Mouse (Mus musculus) thymus, postnatal 0 days (tissue): ENCODE data around the gene AU040320. TPM values are rescaled to one million over a fixed set of nuclear protein-coding genes. Genes with fewer than 3 reads are reported as not detected.

Experiments used
- DNase-seq: peaks from one replicate; pipeline ENCODE4 v3.0.0-alpha.2; 2015; ENCODE audit warnings: low spot score
- polyA plus RNA-seq: library from polyadenylated mRNA; unstranded; fragments of >200 nt; fragmentation: Nextera tagmentation; extraction: Ambion mirVana; gene quantifications from 2 replicates; pipeline ENCODE4 v1.2.1, GENCODE M21; 2015

Gene AU040320
- polyA plus RNA-seq, 1 experiment from 2014 or later = 15.4 TPM

DNA sequence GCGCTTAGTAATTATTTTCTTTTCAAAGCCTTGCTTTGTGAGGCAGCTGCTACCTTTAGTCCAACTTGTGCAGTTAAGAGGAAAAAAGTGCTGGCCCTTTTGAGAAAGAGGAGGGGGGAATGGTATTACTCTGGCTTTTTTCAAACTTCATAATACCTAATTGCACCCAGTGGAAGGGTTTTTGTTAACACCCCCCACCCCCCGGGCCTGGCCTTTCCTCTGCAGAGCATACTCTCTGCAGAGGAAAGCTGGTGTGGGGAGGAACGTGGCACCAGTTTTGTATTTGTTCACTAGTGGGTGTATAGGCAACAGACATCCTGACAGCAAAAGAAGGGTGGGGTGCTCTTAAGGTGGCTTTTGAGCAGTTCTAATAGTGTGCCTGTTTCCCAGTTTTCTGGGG is 28.5 kb downstream of the AU040320 start:
- DNase-seq = no peak

DNA sequence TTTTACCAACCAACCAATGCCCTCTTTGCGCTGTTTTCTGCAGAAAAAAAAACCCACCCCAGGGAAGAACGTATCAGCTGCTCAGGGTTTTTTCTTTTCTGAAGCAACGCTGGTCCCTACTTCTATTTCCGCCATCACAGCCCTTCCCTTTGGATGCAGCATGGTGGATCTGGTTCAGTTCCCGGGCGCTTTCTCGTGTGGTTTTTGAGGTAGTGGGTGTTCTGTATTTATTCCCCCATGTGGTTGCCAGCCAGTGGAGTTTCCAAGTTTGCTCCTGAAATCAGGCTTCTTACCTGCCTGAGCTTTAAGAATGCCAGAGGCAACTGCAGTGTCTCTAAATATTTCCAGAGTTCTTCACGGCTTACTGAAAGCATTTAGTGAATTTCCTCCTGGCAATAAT is 29.2 kb downstream of the AU040320 start:
- no peak for DNase-seq

DNA sequence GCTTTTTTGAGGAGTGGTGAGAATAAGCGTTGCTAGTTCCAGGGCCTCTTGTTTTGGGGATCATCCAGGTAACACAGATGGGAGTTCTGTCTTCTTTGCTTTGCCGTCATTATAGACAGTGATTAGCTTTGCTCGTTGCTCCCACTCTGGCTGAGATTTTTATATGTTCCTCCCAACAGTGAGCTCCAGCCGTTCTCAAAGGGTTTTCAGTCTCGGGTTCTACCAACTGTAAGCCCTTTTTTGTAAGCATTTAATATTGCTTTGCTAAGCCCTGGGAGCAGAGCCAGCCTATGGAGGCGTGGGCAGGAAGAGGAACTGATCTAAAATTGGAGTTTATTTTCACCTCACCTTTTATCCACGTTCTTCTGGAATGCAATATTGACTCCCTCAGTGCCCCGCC is 29.7 kb downstream of the AU040320 start:
- DNase-seq = no peak

DNA sequence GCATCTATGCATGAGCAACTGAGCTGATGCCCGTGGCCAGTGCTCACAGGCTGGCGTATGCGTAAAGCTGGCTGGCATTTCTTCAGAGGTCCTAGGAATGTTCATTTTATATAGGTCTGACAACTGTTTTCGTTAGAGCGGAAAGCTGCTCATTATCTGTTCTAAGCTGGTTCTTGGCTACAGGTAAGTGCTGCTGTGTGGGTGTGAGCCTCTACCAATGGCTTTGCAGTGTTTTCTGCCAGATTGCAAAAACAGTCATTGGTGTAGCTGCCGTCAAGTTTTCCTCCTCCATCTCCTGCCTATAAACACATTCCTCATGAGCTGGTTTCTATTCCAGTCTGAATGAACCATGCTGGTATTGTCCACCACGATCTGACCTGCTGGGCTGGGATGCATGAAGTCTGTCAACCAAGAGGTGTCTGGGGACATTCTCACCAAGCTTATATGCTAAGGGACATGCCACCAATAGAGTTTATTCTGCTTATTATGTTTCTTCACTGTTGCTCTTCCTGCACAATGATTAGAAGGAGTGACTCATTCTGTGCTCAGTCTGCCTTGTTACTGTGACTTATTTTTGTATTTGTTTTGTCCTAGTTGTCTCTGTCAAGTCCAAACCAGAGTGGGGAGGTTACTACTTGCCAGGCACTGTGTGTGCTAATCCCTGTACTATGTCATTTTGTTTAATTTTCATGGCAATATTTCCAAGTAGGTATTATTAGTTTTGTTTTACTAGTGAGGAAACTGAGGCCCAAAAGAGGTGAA is 39.2 kb downstream of the AU040320 start:
- DNase-seq = no peak

DNA sequence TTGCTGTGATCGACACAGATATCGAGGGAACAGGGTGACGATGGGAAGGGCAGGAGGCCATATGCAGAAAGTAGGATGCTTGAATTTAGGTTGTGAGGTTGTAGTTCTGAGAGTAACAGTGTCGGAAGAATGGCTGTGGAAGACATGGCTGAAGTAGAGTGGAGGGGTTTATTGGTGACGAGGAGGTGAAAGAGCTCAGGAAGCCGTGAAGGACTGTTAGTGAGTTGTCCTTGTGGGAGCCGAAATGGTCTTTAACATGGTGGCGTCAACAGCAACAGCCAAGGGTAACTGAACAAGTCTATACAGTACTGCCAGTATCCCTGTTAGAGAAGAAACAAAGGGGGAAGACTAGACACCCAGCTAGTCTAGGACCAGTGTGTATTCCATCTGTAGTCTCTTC is 48.8 kb downstream of the AU040320 start:
- no peak for DNase-seq

DNA sequence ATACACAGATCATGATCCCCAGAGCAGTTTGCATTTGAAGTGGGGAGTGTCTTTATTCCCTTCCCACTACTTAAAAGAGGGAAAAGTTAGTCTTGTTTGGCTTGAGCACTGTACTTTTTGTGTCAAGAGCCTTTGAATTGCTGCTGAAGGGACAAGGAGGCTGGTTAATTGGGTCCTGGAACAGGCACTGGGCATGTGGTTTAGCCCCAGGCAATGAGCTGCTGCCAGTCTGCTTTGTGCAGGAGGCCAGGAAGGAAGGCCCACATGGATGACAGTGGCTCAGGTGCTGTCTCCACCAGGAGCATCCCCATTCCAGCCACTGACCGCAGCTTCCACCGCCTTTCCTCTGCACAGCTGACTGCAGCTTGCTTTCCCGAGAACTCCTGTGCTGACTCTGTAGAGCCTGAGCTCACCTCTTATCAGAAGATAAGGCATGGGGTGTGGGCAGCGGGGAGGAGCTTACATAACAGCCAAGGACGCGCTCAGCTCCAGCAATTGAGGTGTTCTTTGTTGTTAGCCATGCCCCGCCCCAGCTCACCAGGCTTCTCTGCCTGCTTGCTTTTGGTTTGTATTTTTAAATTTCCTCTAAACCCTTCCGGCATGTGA is 50.0 kb downstream of the AU040320 start:
- DNase-seq = no peak

DNA sequence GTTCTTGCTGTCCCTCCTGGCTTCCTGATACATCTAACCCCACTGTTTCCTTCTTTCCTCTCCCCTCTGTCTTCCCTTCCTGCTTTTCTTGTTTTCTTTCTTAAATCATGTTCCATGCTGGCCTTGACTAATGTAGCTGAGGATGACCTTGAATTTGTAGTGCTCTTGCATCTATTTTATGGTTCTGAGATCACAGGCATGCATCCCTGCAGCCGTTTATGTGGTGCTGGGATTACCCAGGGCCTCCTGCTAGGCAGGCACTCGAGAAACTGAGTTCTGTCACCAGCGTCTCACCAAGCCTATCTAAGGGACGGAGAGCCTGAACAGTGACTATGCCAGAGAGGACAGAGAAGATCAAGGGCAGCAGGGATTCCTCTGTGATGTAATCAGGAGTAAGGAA is 52.4 kb downstream of the AU040320 start:
- DNase-seq = no peak

DNA sequence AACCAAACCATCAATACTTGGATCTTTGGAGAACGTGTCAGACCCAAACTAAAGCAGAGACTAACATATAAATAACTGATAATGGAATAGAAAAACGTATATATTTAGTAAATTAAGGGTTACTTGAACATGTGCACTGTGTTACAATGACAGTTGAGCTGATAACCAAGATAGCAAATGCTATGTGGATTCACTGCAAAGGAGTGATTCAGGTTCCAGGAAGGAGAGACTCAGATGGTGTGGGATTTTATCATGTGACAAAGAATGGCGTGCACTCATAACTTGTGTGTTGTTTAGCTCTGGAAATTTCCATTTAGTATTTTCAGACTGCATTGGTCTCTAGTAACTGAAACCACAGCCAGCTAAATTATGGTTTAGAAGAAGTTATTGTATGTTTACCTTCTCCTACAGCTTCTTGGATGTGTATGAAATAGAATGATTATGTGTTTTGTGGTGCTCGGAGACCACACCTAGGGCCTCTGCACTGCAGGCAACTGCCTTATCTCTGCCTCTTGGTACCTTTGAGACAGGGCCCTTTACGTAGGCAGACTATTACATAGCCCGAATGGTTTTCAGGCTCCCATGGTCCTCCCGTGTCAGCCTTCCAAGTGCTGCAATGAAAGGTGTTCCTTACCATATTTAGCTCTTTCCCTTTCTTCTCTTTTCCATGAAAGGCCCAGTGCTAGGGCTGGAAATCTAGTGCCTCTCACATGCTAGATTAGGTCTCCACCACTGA is 53.5 kb downstream of the AU040320 start:
- no peak for DNase-seq

DNA sequence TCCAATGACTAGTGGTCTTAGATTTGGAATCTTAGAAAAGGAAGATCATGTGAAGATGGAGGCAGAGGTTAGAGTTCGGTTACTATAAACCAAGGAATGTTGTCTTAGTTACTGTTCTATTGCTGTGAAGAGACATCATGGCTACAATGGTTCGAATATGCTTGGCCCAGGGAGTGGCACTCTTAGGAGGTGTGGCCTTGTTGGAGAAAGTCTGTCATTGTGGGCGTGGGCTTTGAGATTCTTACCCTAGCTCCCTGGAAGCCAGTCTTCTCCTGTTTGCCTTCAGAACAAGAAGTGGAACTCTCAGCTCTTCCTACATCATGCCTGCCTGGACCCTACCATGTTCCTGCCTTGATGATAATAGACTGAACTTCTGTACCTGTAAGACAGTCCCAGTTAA is 57.2 kb downstream of the AU040320 start:
- DNase-seq = no peak

DNA sequence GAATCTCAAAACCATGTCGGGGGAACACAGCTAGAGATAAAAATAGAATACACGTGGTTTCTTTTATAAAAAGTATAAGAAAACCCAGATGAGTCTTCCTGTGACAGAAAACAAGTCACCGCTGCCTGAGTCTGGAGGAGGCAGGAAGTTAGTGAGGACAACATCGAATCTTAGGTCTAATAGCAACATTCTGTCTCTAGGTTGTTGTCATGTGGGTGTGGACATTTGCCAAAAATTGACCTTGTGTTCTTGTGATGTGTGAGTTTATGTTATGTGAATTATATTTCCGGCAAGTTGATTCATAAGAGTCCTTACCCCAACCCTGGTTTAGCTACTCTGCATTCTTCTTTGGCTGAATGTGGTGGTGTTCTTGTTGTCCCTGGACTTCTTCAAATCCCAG is 59.9 kb downstream of the AU040320 start:
- DNase-seq = peak; percentile 26

DNA sequence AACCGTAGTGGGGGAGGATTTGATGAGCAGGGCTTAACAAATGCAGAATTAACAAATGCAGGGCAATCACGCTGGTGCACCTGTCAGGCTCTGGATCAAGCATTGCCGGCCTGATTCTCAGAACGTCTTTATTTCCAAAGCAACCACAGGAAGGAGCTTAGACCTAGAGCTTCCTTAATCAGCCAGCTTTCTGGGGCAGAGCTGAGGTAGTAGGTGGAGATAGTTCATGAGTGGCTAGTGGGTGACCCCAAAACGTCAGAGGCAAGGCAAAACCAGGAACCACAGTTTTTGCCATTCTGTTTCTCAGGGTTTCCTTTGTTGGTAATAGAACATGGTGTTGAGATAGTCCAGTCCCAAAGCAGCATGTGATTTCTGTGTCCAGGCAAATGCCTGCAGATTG is 61.5 kb downstream of the AU040320 start:
- DNase-seq = peak; percentile 16

DNA sequence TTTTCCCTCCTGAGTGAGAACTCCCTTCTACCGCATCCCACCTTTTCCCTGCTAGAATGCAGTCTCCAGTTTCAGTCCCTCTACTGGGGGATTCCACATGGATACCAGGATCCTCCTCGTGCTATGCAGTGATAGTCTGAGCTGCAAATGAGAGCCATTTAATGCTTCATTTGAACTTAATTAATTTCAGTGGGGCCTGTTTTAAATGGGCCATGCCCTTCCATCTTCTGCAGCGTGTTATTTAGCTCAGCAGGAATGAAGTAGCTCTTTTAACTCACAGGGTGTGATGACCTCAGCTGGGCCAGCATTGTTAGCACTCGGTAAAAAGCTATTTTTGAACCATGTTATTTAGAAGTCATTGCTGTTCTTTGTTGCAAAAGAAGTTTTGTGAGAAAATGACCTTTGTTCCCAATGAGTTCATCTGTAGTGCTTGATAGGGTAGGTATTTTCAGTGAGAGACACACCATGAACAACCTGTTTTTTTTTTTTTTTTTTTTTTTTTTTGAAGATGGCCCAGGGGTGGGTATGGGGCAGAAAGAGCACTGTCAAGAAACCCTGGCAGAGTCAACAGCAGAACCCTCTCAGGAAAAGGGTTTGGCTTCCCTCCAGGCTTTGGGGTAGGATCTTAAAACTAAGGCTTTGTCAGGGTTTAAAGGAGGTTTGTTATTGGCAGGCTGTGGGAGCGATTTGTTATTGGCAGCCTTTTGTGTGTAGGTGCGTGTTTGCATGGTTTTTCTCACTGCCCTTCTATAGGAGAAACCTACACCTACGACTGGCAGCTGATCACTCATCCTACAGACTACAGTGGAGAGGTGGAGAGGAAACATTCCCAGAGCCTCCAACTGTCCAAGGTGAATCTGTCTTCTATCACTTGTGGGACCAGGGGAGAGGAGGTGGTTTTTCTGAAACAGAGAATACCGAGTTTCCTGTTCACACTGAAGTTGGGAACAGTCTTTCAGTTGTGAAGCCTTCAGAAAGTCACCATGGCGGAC is 69.8 kb downstream of the AU040320 start:
- DNase-seq = no peak

DNA sequence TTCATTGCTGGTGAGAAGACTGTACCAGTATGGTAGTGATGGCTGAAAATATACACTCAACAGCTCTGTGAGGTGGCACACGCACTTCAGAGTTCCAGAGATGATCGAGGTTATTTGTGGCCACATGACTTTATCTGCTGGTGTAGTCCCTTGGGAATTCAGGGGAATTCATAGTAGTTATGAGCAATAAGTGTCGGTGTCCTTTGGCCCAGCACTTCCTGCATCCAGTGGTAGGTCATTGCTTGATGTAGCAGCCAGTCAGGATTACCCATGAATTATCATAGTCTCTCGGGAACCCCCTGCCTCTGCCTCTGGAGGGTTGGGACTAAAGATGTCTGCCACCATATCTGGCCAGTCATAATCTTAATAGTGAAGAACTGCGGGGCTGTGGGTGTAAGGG is 70.6 kb downstream of the AU040320 start:
- no peak for DNase-seq

DNA sequence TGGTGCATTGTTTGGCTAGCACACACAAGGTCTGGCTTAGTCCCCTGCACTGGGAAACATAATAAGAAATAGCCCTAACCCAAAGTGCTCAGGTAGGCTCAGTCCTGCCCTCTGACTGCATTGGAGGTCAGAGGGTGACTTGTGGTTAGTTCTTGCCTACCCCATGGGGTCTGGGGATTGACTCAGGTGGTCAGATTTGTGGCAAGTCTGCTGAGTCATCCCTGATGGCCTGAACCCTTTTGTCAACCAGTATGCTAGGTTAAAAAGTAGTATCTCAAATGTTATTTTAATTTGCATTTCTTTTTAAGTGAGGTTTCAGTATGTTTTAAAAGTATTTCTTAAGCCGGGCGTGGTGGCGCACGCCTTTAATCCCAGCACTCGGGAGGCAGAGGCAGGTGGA is 77.8 kb downstream of the AU040320 start:
- DNase-seq = no peak

DNA sequence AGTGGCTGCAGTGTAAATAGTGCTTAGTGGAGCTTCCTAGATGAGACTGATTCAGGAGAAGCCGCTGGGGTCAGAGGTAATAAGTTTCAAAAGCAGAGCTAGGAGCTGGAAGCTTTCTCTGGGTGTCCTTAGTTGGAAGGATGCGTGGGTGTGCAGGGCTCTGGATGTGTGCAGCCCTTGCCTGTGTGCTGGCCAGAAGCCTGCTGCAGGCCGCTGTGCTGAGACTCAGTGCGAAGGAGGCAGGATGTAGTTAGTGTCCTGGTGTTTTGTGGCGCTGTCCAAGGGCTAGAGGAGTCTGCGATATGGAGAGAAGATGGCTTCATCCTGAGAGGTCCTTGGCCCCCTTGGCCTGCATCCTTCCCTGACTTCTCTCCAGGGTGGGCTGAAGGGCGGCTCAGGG is 85.5 kb downstream of the AU040320 start:
- no peak for DNase-seq

DNA sequence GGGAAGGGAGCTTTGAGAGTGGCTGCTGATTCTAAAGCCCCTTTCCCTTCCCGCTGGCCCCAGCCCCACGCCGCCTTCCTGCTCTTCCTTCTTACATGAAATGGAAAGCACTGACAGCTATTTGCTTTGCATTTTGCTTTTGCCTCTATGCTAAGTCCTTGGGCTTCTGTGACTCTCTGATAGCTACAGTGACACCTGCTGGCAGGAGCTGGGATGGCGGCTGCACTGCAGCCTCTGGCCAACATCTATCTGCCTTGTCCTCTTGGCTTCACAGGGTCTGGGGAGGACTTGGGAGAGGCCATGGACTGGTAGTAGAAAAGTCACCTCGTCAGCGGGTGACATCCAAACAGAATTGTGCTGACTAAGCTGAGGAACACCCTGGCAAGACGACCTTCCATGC is 86.5 kb downstream of the AU040320 start:
- DNase-seq = peak; percentile 68

DNA sequence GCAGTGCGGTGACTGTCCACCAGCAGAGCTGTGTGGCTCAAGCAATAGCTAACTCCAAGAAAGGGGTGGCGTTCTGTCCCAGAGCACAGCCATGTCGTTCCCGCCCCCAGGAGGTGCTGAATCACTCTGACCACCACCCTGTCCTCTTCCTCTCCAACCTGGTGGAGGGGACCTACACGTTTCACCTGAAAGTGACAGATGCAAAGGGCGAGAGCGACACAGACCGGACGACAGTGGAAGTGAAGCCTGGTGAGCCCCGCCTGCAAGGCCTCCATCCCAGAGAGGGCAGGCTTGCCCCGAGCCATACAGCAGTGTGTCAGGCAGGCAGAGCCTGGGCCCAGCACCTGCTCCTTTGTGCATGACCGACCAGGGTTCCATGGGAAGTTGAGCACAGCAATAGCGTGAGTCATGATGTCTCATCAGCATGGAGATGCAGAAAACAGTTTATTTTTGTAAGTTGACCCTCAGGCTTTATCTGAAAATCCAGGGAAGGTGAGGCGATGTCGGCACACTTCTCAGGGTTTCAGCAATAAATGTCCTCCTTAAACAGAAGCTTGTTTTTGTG is 87.7 kb downstream of the AU040320 start:
- no peak for DNase-seq

DNA sequence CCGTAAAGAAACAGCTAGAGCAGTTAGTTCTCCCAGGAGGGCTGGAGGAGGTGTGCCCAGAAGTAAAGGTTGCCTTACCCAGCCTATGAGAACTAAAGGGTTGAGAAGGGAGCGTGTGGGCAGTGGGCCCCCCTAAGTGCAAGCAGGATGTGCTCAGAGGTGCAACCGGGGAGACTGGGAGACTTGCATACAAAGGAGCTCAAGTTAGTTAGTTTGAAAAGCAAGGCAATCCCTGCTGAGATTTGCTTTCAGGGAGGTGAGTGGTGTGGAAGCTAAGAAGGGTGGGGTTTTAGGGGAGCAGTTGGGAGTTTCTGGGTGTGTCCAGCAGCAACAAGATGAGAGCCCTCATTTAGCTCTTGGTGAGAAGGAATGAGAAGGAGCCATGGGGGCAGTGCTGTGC is 89.6 kb downstream of the AU040320 start:
- no peak for DNase-seq

DNA sequence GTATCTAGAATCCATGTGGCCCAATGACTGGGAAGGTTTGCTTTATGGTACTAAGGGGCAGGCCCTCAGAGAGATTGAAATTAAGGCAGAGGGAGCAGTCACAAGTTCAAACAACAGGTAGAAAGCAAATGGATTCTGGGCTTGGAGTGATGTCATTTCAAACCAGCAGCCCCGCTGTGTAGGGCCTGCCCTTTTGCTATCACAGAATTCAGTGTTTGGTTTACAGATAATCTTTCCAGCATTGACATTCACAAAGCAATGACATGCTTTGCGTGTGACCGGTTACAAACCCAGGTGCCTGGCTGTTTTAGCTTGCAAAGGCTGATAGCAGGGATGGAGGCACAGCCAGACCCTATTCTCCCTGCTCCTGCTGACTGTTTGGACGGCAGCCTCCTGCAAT is 92.3 kb downstream of the AU040320 start:
- DNase-seq = no peak

DNA sequence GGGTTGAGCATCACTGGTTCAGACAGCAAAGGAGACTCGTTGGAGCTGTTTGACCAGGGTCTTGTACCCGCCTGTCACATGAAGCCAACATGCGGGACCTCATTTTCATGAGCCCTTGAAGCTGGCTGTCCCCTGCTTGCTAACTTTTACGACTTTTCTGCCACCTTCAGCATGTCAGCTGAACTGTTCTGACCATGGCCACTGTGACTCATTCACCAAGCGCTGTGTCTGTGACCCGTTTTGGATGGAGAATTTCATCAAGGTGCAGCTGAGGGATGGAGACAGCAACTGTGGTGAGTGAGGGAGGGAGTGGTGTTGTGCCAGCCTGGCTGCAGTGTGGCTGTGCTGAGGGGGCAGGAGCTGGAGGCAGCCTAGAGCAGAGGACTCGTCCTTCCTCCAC is 93.6 kb downstream of the AU040320 start:
- DNase-seq = no peak
